Comparison of ENCODE assay signal across 8 mouse cellular contexts in the genomic region with DNA sequence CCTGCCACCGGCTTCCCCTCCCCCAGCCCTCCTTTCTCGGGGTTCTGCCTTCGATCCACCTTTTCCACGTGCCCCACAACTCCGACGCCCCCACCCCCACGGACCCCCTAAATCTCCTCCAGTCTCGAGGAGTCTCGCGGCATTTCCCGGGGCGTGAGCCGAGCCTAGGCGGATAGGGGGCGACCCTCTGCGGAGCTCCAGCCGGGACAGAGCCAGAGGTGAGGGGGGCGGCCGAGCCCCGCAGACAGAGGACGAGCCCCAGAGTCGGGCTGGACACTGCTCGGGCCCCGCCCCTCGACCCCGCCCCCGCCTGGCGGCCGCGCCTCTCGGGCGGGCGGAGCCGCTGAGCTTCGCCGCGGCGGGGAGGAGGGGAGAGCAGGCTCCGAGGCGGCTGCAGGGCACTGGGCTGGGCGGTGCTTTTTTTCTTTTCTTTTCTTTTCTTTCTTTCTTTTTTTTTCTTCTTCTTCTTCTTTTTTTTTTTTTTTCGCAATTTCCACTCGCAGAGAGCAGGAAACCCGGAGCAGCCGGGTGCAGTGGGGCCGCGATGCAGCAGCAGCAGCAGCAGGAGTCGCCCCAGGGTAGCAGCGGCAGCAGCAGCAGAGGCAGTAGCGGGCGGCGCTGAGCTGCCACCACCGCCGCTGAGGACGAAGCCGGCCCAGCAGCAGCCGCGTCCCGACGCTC. TPM values are rescaled to one million over a fixed set of nuclear protein-coding genes. Genes with fewer than 3 reads are reported as not detected.
DNase-seq lines count a peak whose midpoint lies in the region; ATAC-seq and TF ChIP-seq lines count a peak whose summit lies in the region.

A gene (plus strand): TSS at position 366 of the 681 bp plus-strand sequence.

- TF ChIP-seq CTCF in Patski (IDR thresholded peaks at IDR 0.05): no peak

- CTCF ChIA-PET in Patski (lab: Charles Lee): interaction anchor here (0.7 to 2.1 kb wide), 8 partner anchors 8 to 340 kb away, joined by 3 to 6 read pairs (median 3); no protein-coding TSS in a partner anchor

- H3K27me3 ChIP-seq in Patski: peaks cover 6% of the 10 kb centered on the region
- H3K27me3 ChIP-seq in hindbrain, embryonic 11.5 days (ENCODE audit: control insufficient read depth, insufficient read depth, low read length): no peaks in the 10 kb centered on the region; the same call in 1 of the 2 replicates

- 18% methylated on average over 31 of the region's 60 CpGs for WGBS in hindbrain, embryonic 11.5 days

- peak within 1 kb of the TSS; percentile 50 for H3K4me2 ChIP-seq in hindbrain, embryonic 11.5 days (replicated peaks; ENCODE audit: low read depth, low read length)

- H3K4me3 ChIP-seq in hindbrain, embryonic 11.5 days (ENCODE audit: low read depth, low read length): peak within 1 kb of the TSS; percentile 54

- ATAC-seq in Patski: peak; percentile 93
- ATAC-seq in hindbrain, embryonic 11.5 days (ENCODE audit: low FRiP score): peak; percentile 93

- no peaks in the 10 kb centered on the region for H3K36me3 ChIP-seq in hindbrain, embryonic 11.5 days (ENCODE audit: control insufficient read depth, insufficient read depth, low read length)

- POLR2A ChIA-PET in Patski (lab: Charles Lee): interaction anchor here (1.2 kb wide), 1 partner anchor 9 kb away, joined by 3 read pairs; no protein-coding TSS in a partner anchor

- H3K9ac ChIP-seq in hindbrain, embryonic 11.5 days (ENCODE audit: low read depth, low read length): peak within 1 kb of the TSS; percentile 63

- no peaks in the 10 kb centered on the region for H3K9me3 ChIP-seq in hindbrain, embryonic 11.5 days (ENCODE audit: control insufficient read depth, low read length)

- in situ Hi-C loops in Patski (cut with MboI; ENCODE audit: low pct_unique_long_range_greater_than_20kb): loop anchor here (5.0 to 10.0 kb wide), 4 partner anchors 120 to 488 kb away; no protein-coding TSS in a partner anchor

- no peaks in the 10 kb centered on the region for H3K4me1 ChIP-seq in hindbrain, embryonic 11.5 days (replicated peaks; ENCODE audit: control insufficient read depth, insufficient read depth, low read length)

- peak within 1 kb of the TSS; percentile 27; the same call in 1 of the 2 replicates for H3K27ac ChIP-seq in hindbrain, embryonic 11.5 days (ENCODE audit: low read depth, low read length)

- no peak for DNase-seq in Patski (ENCODE audit: low read depth, low spot score)
- peak; percentile 67 to 70 for DNase-seq in cerebellum, postnatal 14 days
- DNase-seq in frontal cortex, postnatal 14 days (ENCODE audit: low spot score in 2 of 2): peak; percentile 26
- DNase-seq in hindbrain, embryonic 11.5 days (ENCODE audit: low spot score): peak; percentile 76
- peak; percentile 30 to 43 for DNase-seq in layer of hippocampus, postnatal 14 days (ENCODE audit: low spot score in 2 of 2)
- DNase-seq in lung, postnatal 10 days: peak; percentile 80
- DNase-seq in ovary, postnatal 14 days (ENCODE audit: low spot score): peak; percentile 48
- DNase-seq in thymus, postnatal 36 days: peak; percentile 72 to 77

RNA-seq across cellular contexts. Expression of the gene that starts here (rescaled TPM):
- polyA plus RNA-seq in Patski (2021): 14.4 TPM
- polyA plus RNA-seq in hindbrain, embryonic 11.5 days (2014; fragmentation: Nextera tagmentation; extraction: Ambion mirVana): 31.4 and 35.4 TPM in 2 replicates
- 10 to 100 TPM; 50.5 to 52.1 TPM for total RNA-seq in layer of hippocampus, postnatal 14 days (2021)
